Mouse (Mus musculus): ENCODE measurements around the gene Phactr3.

Phactr3 gene

DNA sequence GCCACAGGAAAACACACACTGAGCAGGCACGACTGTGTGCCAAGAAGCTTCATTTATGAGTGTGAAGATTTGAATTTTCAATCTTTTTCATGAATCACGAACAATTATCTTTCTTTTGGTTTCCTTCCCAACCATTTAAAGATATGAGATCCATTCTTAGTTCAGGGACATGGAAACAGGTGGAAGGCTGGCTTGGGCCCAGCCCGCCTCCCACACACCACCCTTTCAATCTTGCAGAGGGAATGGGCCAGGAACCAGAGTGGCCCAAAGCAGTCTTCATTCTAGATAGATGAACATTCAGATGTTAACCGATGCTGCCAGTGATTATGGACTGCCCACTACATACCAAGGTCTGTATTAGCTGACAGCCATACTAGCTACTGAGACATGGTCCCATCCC is 144.3 kb downstream of the Phactr3 start:
- no peak for DNase-seq (ENCODE audit: low spot score)

DNA sequence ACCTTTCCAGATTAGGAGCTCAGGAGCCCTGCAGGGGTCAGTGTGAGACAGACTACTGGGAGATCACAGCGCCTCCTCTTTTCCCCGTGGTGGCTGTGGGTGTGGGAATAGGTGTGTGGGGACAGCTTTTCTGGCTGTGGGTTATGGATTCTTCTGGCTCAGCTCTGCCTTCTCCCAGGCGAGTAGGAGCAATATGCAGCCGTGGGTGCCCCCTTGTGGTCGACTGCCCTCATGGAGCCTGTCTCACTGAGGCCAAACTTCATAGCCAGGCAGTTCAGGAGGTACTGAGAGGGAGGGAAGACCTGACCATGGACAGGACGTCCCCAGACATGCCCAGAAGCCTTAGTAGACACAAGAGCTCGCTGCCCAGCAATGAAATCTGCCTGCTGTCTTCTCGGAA is 145.6 kb downstream of the Phactr3 start:
- DNase-seq (ENCODE audit: low spot score), result peak; percentile 46

GRCm38 (mm10) chr2:178265454-178265853 is 146.7 kb downstream of the Phactr3 start:
- no peak for DNase-seq (ENCODE audit: low spot score)

- DNase-seq (ENCODE audit: low spot score), result no peak
Observed at GRCm38 (mm10) chr2:178270794-178271193, 152.0 kb downstream of the Phactr3 start.

GRCm38 (mm10) chr2:178272350-178272749 is 153.6 kb downstream of the Phactr3 start:
- DNase-seq (ENCODE audit: low spot score), result no peak

DNA sequence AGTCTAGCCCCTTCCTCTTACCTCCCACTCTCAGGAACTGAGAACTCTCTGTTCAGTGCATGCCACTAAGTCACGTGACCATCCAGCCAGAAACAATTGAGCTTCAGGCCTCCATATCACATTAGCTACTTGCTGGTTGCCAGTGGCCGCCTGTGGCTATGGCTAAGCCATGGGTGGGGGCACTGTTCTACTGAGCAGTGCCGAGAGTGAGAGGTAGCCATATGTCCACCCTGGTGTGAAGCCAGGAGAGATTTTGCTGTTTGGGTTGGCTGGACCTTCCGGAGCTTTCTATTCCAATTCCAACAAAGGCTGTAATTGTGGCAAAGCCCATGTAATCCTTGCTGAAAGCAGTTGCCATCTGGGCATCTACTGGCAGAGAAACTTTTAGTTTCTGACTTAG is 155.4 kb downstream of the Phactr3 start:
- no peak for DNase-seq (ENCODE audit: low spot score)

- DNase-seq (ENCODE audit: low spot score), result peak; percentile 57
Observed at GRCm38 (mm10) chr2:178277206-178277605, 158.4 kb downstream of the Phactr3 start.

GRCm38 (mm10) chr2:178281183-178281582 is 162.4 kb downstream of the Phactr3 start:
- no peak for DNase-seq (ENCODE audit: low spot score)

- no peak for DNase-seq (ENCODE audit: low spot score)
Observed at GRCm38 (mm10) chr2:178287285-178287684, 168.5 kb downstream of the Phactr3 start.

DNA sequence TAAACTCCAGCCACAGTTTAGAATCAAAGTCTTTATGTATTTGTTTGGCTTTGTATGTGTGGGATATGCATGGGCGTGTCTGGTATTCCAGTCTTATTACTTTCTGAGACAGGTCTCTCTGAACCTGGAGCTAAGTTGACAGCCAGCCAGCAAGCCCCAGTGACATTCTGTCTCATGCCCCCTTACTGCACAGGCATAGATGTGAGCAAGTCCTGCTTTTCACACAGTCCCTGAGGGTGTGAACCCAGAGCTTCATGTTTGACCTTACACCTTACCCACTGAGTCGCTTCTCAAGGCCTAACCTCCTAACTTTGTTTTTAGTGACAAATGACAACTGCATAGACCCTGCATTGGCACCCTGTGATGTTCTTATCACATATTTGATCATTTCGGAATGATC is 169.9 kb downstream of the Phactr3 start:
- no peak for DNase-seq (ENCODE audit: low spot score)

DNA sequence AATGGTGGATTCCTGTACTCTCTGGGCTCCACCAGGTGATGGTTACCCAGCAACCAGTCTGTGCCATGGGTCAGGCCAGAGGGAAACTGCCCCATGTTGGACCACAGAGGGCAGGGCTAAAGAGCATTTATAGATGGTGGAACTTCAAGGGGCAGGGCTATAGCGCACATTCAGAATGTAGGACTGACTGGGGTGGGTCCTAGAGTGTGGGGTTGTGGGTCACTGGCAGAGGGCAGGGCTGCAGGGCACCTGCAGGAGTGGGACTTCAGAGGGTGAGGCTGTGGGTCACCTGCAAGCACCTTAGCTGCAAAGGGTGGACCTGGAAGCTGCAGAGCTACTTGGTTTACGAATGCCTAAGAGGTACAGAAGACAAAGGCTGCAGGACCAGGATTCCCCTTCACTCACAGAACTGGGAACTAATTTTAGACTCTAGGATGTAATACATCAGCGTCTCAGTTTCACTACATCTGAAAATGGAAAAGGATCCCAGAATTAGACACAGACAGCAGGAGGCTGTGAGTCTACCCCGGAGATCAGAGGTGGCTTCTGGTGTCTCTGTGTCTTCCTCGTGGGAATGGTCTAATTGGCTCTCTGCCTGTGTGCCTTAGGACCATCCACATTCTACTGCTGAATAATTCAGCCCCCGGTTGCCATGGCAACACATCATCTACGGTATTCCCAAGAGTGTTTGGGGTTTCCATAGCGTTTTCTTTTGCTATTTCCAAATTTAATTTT is 184.8 kb downstream of the Phactr3 start:
- no peak for DNase-seq (ENCODE audit: low spot score)

DNA sequence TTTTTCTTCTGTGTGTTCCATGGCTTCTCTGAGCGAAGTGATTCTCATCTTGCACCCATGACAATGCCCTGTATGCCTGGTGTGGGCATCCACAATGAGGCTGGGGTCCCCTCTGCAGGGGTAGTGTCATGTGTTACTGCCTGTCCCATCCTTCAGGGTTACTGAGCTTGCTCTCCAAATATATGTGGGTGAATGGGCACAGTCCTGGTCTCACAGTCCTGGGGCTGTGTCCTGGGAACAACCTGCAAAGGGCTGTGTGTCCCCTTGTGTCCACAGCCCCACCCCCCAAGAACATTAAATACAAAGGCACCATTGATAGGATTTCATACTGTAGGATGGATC is 185.4 kb downstream of the Phactr3 start:
- DNase-seq (ENCODE audit: low spot score), result no peak

DNA sequence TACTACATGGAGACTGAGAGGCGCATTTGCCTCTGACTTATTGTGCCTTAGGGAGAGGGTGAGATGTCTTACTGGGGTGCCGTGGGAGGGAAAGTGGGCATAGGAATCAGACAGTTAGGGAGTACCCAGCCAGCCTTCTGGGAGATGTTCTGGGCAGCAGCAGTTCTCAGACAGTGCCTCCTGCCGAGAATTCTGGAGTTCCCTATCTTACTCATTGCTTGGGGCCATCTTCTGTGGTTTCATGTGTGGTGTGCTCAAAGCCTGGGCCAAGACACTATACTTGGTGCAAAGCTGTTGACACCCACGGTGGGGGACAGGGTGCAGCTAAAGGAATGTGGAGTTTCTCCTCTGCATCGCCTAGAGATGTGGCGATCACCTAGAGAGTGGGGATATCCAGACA is 185.9 kb downstream of the Phactr3 start:
- no peak for DNase-seq (ENCODE audit: low spot score)

DNA sequence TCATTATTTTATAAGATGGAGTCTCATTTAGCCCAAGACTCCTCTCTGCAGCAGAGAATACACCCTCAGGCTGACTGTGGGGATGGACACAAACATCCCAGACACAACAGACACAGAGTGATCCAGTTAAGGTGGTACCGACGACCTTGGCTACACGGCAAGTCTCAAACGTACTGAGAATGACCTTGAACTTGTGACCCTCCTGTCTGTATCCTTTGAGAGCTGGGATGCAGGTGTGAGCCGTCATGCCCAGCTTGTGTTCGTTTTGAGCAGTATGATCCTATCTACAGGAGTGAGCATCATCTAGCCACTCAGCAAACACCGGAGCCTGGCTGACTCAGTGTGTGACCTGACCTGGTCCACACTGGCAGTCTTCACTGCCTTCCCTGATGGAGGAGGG is 194.8 kb downstream of the Phactr3 start:
- no peak for DNase-seq (ENCODE audit: low spot score)

DNA sequence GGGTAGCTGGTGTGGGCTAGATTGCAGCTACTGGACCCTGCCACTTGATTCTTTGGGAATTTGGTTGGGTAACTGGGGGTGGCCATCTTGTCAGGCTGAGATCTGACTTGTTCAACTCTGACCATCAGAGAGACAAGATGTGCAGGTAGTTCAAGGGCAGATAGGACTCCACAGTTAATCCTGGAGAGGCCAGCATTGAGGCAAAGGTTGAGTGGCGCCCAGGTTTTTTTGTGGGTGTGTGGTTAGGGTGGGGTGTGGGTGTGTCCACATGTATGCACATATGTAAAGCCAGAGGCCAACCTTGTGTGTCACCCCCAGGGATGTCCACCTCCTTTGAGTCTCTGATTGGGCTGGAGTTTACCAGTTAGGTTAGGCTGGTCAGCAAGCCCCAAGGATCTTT is 197.5 kb downstream of the Phactr3 start:
- no peak for DNase-seq (ENCODE audit: low spot score)

DNA sequence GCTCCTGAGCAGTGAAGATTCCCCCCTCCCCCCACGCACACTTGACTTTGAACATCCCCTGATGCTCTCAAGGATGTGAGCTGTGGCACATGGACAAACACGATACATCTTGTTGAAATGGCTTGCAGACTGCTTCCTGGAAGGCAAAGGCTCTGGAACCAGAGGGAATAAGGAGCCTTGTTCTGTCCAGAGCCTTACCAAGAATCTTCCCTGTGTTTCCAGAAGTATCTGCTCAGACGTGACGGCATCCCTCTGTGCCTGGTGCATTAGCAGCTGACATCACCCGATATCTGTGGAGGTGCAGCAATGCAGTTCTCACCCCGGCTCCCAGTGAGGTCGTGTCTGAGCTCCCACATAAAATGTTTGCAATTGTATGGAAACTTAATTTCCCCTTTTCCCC is 201.0 kb downstream of the Phactr3 start:
- DNase-seq (ENCODE audit: low spot score), result no peak

GRCm38 (mm10) chr2:178321271-178321670 is 202.5 kb downstream of the Phactr3 start:
- no peak for DNase-seq (ENCODE audit: low spot score)

GRCm38 (mm10) chr2:178324410-178324809 is 205.6 kb downstream of the Phactr3 start:
- DNase-seq (ENCODE audit: low spot score), result no peak

DNA sequence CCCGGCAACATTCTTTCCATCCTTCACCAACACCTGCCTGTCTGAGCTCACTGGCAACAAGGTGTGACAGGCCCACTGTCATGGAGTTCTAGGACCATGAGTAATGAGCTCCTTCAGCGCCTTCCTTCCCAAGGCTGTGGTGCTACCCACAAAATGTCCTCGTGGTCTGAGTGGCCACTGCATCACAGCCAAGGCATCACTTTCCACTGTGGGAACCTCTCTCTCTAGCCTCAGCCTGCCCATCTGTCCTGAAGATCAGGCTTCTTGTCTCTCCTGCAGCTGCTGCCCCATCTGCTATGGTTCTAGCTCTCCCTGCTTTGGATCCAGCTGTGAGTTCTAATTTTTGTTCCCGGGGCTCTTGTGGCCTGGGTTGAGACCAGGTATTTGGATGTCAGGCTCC is 206.0 kb downstream of the Phactr3 start:
- no peak for DNase-seq (ENCODE audit: low spot score)

DNA sequence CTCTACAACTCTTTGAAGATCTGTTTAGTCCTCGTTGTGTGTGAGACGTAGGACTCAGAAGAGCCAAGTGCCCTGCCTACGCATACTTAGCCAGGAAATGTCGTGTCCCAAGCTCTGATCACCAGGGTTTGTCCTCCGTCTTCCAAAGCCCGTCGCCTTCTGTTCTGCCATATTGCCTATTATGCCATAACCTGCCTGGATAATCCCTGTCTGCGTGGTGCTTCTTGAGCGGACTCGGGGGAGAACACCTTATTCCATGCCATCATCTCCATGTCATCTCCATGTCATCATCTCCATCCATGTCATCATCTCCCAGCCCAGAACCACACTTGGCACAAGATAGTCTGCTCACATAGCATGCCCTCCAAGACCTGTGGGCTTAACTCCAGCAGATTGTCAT is 207.3 kb downstream of the Phactr3 start:
- DNase-seq (ENCODE audit: low spot score), result no peak

DNA sequence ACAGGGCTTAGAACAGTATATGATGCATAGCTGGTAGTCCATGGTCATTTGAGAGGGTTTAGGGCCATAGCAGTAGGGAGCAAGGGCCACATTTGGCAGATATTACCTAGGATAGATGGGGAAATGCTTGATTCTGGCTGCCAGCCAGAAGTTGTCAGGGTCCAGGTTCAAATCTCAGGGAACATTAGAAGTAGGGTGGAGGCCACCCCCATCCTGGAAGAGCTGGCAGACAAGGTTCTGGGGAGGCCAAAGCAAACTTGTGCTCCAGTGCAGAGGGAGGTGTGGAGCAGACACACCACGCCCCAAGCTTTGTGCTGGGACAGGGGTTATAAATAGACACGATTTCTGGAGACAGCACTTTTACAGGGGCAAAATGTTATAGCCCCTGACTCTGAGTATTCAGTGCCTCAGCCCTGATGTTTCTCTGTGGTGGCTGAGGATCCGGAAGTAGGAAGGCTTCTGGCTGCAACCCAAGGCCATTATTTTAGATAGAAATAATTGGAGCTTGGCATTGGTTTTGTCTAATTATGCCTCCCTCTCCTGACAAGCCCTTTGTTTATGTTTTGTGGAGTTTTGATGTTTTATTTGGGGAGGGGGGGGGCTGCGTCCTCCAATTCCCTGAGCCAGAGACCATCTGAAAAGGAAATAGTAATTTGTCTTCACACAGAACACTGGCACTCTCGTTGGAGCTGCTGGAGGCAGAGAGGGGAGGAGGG is 208.1 kb downstream of the Phactr3 start:
- DNase-seq (ENCODE audit: low spot score), result no peak

GRCm38 (mm10) chr2:178327466-178328040 is 208.8 kb downstream of the Phactr3 start:
- no peak for DNase-seq (ENCODE audit: low spot score)

GRCm38 (mm10) chr2:178329551-178329950 is 210.8 kb downstream of the Phactr3 start:
- DNase-seq (ENCODE audit: low spot score), result no peak

GRCm38 (mm10) chr2:178329986-178330385 is 211.2 kb downstream of the Phactr3 start:
- DNase-seq (ENCODE audit: low spot score), result no peak

Measured in ovary, postnatal 10 days (tissue).